Mouse (Mus musculus) liver, embryonic 14.5 days (tissue): ENCODE results near the gene Col8a2.

ENCODE experiments used
- CTCF ChIP-seq: IDR thresholded peaks from 2 replicates; pipeline ENCODE4 v1.5.1; 2016; ENCODE audit warnings: antibody characterized with exemption, low read depth, control low read depth
- EP300 ChIP-seq: IDR thresholded peaks from 2 replicates; pipeline ENCODE4 v1.6.1; 2016; ENCODE audit warnings: antibody characterized with exemption, low read depth

- no peak for TF ChIP-seq CTCF
- TF ChIP-seq EP300 = no peak
These were observed 12.8 kb upstream of the Col8a2 start for GRCm38 (mm10) chr4:126273753-126274152.
